Mouse (Mus musculus): ENCODE results near the gene Rapgef5. TPM values are rescaled to one million over a fixed set of nuclear protein-coding genes. Genes with fewer than 3 reads are reported as not detected.
A peak's percentile ranks its signal among the peaks of the same experiment; 100 is the strongest.

Gene Rapgef5
- total RNA-seq, 2 experiments from 2014 or later: 8.6 to 13.6 TPM

GRCm38 (mm10) chr12:117744580-117745483 lies 228.6 kb downstream of the Rapgef5 start:
- intact Hi-C loops (cut with DNase I; ENCODE audit: low total_unique reads): no loop called here
- DNase-seq: no peak

GRCm38 (mm10) chr12:117746611-117747010 lies 230.3 kb downstream of the Rapgef5 start:
- DNase-seq: no peak
- intact Hi-C loops (cut with DNase I; ENCODE audit: low total_unique reads): no loop called here

GRCm38 (mm10) chr12:117751045-117751444 lies 234.8 kb downstream of the Rapgef5 start:
- intact Hi-C loops (cut with DNase I; ENCODE audit: low total_unique reads): no loop called here

GRCm38 (mm10) chr12:117751520-117752383 lies 235.5 kb downstream of the Rapgef5 start:
- intact Hi-C loops (cut with DNase I; ENCODE audit: low total_unique reads): no loop called here

More at GRCm38 (mm10) chr12:117751045-117751444, 234.8 kb downstream of the Rapgef5 start:
- no peak for DNase-seq

DNA sequence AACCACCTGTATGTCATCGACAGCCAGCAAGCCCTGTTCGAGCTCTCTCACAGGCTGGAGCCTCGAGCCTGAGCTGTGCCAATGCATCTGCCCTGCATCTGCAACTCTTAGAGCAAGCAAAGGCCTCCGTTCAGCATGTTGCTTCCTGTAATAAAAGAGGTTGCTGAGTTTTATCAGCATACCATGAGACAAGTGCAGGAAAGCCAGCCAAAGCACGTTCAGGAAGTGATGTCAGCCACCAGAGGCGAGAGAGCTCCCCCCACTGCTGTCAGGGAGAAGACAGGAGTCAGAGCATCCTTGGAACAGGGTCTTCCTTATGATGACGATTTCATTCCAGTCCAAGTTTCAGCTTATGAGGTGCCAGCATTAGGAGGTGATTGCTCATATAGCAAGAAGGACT lies 239.7 kb downstream of the Rapgef5 start:
- intact Hi-C loops (cut with DNase I; ENCODE audit: low total_unique reads): no loop called here
- no peak for DNase-seq

More at GRCm38 (mm10) chr12:117751520-117752383, 235.5 kb downstream of the Rapgef5 start:
- DNase-seq: peak; percentile 9

DNA sequence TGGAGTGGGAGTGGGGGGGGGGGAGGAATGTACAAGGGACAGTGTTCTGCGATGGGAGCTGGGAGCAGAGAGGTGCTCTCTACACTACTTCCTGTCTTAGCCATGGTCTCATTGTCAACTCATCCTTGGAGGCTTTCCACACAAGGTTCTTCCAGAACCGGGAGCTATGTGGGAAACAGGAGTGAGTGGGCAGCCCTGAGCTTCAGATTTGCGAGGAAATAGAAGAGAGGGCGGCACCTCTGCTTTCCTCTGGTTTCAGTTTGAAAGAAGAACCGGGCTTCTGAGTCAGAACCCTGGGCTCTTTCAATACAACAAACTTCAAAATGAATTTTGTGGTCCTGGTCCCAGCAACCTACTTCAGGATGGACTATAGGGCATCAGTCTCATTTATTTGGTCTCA lies 244.1 kb downstream of the Rapgef5 start:
- intact Hi-C loops (cut with DNase I; ENCODE audit: low total_unique reads): no loop called here

GRCm38 (mm10) chr12:117760846-117761245 lies 244.6 kb downstream of the Rapgef5 start:
- intact Hi-C loops (cut with DNase I; ENCODE audit: low total_unique reads): no loop called here

More for the DNA sequence above, 244.1 kb downstream of the Rapgef5 start:
- DNase-seq: no peak

DNA sequence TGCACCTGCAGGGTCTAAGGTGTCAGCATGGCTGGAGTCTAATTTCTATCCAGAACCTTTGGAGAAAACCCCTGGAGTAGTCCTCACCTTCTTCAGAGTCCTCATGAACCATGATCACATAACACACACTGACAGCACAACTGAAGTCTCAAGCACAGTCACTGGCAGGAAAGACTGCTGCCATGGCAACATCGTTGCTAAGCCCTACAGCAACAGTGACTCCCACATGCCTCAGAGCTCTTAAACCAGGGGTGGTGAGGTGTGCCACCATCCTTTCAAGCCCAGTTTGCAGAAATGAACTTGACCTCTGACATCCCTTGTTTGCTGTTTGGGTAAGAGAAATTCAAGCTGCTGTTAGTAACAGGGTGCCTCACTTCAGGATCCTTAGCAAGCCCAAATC lies 245.4 kb downstream of the Rapgef5 start:
- intact Hi-C loops (cut with DNase I; ENCODE audit: low total_unique reads): no loop called here
- no peak for DNase-seq

More at GRCm38 (mm10) chr12:117760846-117761245, 244.6 kb downstream of the Rapgef5 start:
- no peak for DNase-seq

GRCm38 (mm10) chr12:117763247-117763646 lies 247.0 kb downstream of the Rapgef5 start:
- DNase-seq: peak; percentile 12
- intact Hi-C loops (cut with DNase I; ENCODE audit: low total_unique reads): no loop called here

DNA sequence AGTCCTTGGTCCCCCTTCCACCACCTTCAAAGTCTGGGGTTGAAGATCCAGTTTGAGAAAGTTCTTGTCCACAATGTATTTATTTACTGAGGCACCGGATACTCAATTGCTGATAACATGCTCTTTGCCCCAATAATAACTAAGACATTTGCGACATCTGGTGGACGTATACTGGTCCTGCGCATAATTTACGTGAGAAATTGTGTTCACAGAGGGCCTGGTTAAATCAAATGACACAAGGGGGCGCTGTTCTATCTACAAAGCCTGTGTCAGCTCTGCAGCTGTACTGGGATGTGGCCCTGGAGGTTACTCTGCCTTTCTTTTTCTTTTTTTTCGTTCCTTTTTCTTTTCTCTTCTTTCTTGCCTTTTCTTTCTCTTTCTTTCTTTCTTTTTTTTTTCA lies 248.6 kb downstream of the Rapgef5 start:
- intact Hi-C loops (cut with DNase I; ENCODE audit: low total_unique reads): loop anchor here (5.0 kb wide), 2 partner anchors 178 to 378 kb away; no protein-coding TSS in a partner anchor
- DNase-seq: peak; percentile 50

GRCm38 (mm10) chr12:117769113-117769512 lies 252.8 kb downstream of the Rapgef5 start:
- intact Hi-C loops (cut with DNase I; ENCODE audit: low total_unique reads): loop anchor here (5.0 kb wide), 2 partner anchors 182 to 382 kb away; no protein-coding TSS in a partner anchor
- peak; percentile 55 for DNase-seq

GRCm38 (mm10) chr12:117770211-117770610 lies 253.9 kb downstream of the Rapgef5 start:
- intact Hi-C loops (cut with DNase I; ENCODE audit: low total_unique reads): no loop called here
- DNase-seq: no peak

DNA sequence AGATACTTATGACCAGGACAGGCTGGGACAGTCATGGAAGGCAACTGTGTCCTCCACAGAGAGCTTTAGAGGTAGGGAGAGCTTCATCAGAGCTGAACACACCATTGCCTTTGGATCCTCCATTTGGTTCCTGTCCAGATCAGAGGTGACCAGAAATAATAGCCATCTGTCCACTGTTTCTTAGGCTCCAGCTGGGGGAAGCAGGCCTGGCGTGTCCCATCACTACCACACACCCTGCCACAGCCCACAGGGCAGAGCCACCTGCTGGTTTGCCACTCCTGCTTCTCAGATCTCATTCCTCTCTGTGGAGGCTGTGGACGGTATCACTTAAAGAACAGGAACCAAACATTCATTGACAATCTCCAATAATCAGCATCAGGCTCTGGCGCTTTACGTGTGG lies 254.9 kb downstream of the Rapgef5 start:
- intact Hi-C loops (cut with DNase I; ENCODE audit: low total_unique reads): no loop called here
- no peak for DNase-seq

DNA sequence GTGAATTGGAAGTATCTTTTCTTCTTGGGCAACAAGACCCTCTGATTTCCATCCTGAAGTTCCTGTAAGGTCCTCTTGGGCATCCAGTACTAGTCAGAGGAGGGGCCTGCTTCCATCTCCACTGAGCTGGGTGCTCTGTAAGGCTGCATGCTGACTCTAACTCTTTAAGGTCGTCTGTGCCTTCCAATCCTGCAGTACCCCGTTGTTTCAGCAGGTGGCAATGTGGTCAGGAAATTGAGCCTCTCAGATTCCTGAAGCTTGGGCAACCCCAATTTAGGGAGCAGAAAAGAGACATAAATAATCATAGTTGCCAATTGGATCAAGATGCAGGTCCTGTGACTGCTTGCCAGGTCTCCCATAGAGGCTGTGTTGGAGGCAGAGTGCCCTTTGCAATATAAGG lies 256.4 kb downstream of the Rapgef5 start:
- DNase-seq: peak; percentile 47
- intact Hi-C loops (cut with DNase I; ENCODE audit: low total_unique reads): no loop called here

DNA sequence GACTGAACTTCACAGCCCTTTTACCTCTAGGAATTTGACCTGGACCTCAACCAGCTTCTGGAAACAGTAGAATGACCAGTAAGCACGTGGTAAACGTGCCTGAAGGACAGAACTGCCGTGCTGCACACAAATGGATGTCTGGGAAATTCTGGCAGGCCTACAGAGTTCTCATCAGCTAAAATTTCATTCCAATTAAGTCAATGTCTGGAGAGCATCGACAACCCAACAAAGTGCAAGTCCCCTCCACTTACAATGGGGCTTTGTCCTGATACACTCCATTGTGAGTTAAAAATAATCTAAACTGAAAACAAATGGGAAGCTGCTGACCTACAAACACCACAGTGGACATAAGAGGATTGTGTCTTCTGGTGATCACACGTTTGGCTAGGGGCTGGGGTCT lies 260.6 kb downstream of the Rapgef5 start:
- intact Hi-C loops (cut with DNase I; ENCODE audit: low total_unique reads): no loop called here

DNA sequence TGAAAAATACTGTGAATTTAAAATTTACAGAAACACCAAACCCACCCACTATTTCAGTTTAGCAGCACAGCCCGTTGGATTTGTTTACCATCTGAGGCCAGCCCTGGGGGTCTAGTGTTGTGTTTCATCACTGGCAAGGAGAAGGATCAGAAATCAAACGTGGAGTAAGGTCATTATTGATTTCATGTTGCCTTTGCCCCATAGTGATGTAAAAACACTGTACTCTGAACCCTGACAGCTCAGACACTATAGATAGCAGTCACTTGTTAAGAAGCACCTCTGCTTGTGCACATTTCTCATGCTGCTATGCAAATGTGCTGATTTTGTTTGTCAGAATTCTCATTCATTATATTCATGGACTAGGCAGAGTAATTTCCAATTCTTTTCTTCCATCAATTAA lies 265.1 kb downstream of the Rapgef5 start:
- intact Hi-C loops (cut with DNase I; ENCODE audit: low total_unique reads): no loop called here
- DNase-seq: no peak

More for the DNA sequence above, 260.6 kb downstream of the Rapgef5 start:
- DNase-seq: no peak

DNA sequence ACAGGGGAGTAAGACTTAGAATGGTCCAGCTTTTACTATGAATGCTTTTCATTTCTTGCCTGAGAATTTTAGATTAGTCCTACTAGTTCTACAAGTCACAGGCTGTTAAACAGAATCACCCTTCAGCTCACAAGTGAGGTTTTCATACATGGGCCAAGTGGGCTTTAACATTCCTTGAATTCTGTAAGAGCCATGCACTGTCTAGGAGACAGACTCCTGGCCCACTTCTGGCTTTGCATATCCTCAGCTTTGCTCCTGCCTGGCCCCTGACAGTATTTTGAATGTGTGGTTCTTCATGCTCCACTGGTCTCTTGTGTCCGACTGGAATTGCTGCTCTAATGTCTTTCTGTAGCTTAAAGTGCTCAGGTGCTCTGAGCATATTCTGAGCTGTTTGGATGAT lies 267.1 kb downstream of the Rapgef5 start:
- intact Hi-C loops (cut with DNase I; ENCODE audit: low total_unique reads): no loop called here
- DNase-seq: no peak

GRCm38 (mm10) chr12:117786621-117787020 lies 270.3 kb downstream of the Rapgef5 start:
- no peak for DNase-seq

DNA sequence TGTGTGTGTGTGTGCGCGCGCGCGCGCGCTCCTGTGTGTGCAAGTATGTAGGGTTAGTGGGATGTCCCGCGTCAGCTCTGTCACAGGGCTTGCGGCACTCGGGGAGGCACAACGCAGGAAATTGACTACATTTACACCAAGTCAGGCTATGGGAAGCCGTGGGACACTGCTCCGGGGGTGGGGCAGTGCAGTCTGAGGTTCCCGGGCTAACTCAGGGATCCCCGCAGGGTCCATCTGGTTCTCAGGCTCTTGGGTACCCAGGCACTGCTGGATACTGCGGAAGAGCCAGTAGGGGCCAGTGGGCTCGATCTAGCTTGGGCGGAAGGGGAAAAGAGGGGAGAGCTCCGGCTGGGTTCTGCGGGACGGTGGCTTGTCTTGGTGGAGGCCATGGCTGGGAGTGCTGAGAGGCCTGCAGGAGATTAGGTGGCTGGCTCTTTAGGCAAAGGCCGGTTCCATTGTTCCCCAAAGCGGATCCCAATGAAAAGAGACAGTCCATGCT lies 272.3 kb downstream of the Rapgef5 start:
- DNase-seq: no peak
- intact Hi-C loops (cut with DNase I; ENCODE audit: low total_unique reads): no loop called here

More at GRCm38 (mm10) chr12:117786621-117787020, 270.3 kb downstream of the Rapgef5 start:
- intact Hi-C loops (cut with DNase I; ENCODE audit: low total_unique reads): no loop called here

DNA sequence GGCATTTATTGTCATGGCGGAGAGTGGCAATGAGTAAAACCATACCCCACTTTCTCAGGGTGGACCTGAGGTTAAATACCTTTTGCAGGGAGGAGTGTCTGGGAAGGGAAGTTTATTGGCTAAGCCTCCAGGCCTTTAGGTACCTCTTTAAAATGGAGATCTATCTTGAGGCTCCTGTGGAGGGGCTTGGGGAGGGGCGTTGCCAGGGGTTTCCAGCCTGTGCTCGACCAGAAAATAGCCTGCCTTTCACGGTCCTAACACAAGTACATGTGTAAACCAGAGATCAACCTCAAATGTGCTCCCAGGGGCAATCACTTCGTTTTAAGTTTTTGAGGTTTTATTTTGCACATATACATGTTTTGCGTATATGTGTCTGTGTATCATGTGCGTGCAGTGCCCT lies 272.7 kb downstream of the Rapgef5 start:
- intact Hi-C loops (cut with DNase I; ENCODE audit: low total_unique reads): no loop called here
- DNase-seq: no peak

Data from gastrocnemius, postnatal 14 days (tissue).